Mouse (Mus musculus) erythroblast, embryonic 14.5 days (primary cell): Measurements from ENCODE around the gene 1700001C19Rik.

Experiments
- GATA1 ChIP-seq: IDR thresholded peaks from 2 replicates; pipeline ENCODE4 v1.6.1; 2012; ENCODE audit warnings: low read length, inconsistent platforms, mixed read lengths
- TAL1 ChIP-seq: IDR thresholded peaks from 3 replicates; pipeline ENCODE4 v1.6.1; 2012; ENCODE audit warnings: low read length, inconsistent platforms, mixed read lengths

DNA sequence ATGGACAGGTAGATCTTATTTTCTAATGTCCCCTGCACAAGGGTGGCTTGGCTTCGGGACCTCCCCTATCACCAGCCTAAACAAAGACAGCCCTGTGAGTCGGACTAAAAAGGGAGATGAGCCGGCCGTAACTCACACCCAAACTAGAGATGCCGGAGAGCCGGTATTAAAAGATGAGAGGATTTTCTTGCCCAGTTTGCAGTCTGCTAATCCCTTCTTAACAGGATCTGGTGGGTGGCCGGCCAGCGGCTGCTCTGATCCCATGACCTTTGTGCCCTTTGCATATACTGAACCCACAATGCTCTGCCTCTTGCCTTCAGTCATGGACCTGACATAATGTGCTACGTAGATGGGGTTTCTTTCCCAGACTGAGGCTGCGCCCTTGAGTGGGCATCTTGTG is 36.7 kb downstream of the 1700001C19Rik start, which contains the start of gene Guca1a:
- TF ChIP-seq TAL1 (no peak), GATA1 (no peak)
